Mouse (Mus musculus) myocyte (in vitro differentiated cells): ENCODE measurements at regions not wholly inside any gene's neighbourhood (a gene's known extent, or its start where the extent isn't known, plus 50 kb on each side); places are given as distances from the start of the nearest gene placed in this dataset.

Experiments
- H3K27me3 ChIP-seq: one replicate; pipeline ENCODE4 v1.6.1; 2011; ENCODE audit not compliant: control insufficient read depth, insufficient read depth, insufficient read length
- H3K36me3 ChIP-seq: one replicate; pipeline ENCODE4 v1.6.1; 2011; ENCODE audit not compliant: control insufficient read depth, insufficient read depth
- H3K4me2 ChIP-seq: one replicate; pipeline ENCODE4 v1.6.1; 2011; ENCODE audit warnings: low read depth, control low read depth
- H3K4me3 ChIP-seq: one replicate; pipeline ENCODE4 v1.5.1; 2011; ENCODE audit warnings: mild to moderate bottlenecking, control low read depth, moderate library complexity
- H3K79me2 ChIP-seq: one replicate; pipeline ENCODE4 v1.6.1; 2011; ENCODE audit not compliant: control insufficient read depth, insufficient read depth
- H3ac ChIP-seq: one replicate; pipeline ENCODE4 v1.6.1; 2011; ENCODE audit not compliant: control insufficient read depth, insufficient read length
- CEBPB ChIP-seq: IDR thresholded peaks from 2 replicates; pipeline ENCODE4 v1.6.1; 2011; ENCODE audit warnings: mild to moderate bottlenecking, moderate library complexity; ENCODE audit not compliant: poor library complexity, insufficient read depth, severe bottlenecking
- E2F4 ChIP-seq: IDR thresholded peaks from one replicate; pipeline ENCODE4 v1.6.1; 2011; ENCODE audit warnings: mild to moderate bottlenecking, control low read depth, moderate library complexity; ENCODE audit not compliant: insufficient read depth
- MAX ChIP-seq: IDR thresholded peaks from one replicate; pipeline ENCODE4 v1.6.1; 2011; ENCODE audit warnings: low read depth, mild to moderate bottlenecking, control low read depth
- MYOD1 ChIP-seq, 3 experiments: IDR thresholded peaks; one replicate each; pipeline ENCODE4 v1.6.1; 2011; ENCODE audit warnings: control low read depth in 2 of 3, low read depth in 2 of 3, mild to moderate bottlenecking in 2 of 3, moderate library complexity in 1 of 3; ENCODE audit not compliant: insufficient read length in 2 of 3, control insufficient read depth in 1 of 3
- MYOG ChIP-seq, 3 experiments: IDR thresholded peaks; one replicate each; pipeline ENCODE4 v1.6.1; 2011; ENCODE audit warnings: control low read depth in 2 of 3, low read depth in 2 of 3, mild to moderate bottlenecking in 2 of 3; ENCODE audit not compliant: insufficient read length in 2 of 3, control insufficient read depth in 1 of 3, insufficient read depth in 1 of 3
- POLR2A ChIP-seq: IDR thresholded peaks from one replicate; pipeline ENCODE4 v1.6.1; 2011; ENCODE audit warnings: low read depth, mild to moderate bottlenecking, control low read depth, moderate library complexity; ENCODE audit not compliant: insufficient read length
- POLR2AphosphoS2 ChIP-seq: IDR thresholded peaks from one replicate; pipeline ENCODE4 v1.6.1; 2011; ENCODE audit warnings: low read depth, control low read depth; ENCODE audit not compliant: insufficient read length
- REST ChIP-seq: IDR thresholded peaks from one replicate; pipeline ENCODE4 v1.6.1; 2011; ENCODE audit warnings: mild to moderate bottlenecking, control low read depth, moderate library complexity; ENCODE audit not compliant: insufficient read depth, insufficient read length
- SRF ChIP-seq: IDR thresholded peaks from one replicate; pipeline ENCODE4 v1.6.1; 2011; ENCODE audit warnings: low read depth; ENCODE audit not compliant: control insufficient read depth, insufficient read length
- TCF12 ChIP-seq: IDR thresholded peaks from one replicate; pipeline ENCODE4 v1.6.1; 2011; ENCODE audit warnings: mild to moderate bottlenecking, control low read depth; ENCODE audit not compliant: poor library complexity, insufficient read depth, severe bottlenecking
- TCF3 ChIP-seq: IDR thresholded peaks from one replicate; pipeline ENCODE4 v1.6.1; 2011; ENCODE audit warnings: low read depth, control low read depth; ENCODE audit not compliant: insufficient read length
- USF1 ChIP-seq: IDR thresholded peaks from one replicate; pipeline ENCODE4 v1.6.1; 2011; ENCODE audit warnings: low read depth, mild to moderate bottlenecking, control low read depth, moderate library complexity

- Histone ChIP-seq H3K27me3 (peaks cover 4% of the 10 kb centered on the region), H3K4me2 (no peak overlapping the region), H3K4me3 (no peak overlapping the region), H3K36me3 (no peaks in the 10 kb centered on the region), H3ac (no peak overlapping the region), H3K79me2 (no peaks in the 10 kb centered on the region)
- TF ChIP-seq SRF = no peak
- no peak for TF ChIP-seq MYOG (IDR thresholded peaks at IDR 0.05; ENCODE audit: control insufficient read depth in 1 of 3, insufficient read depth in 1 of 3, insufficient read length in 2 of 3, low read depth in 2 of 3)
Observed at GRCm38 (mm10) chr17:15182105-15182504, 140.8 kb upstream of the Gm3448 start.

DNA sequence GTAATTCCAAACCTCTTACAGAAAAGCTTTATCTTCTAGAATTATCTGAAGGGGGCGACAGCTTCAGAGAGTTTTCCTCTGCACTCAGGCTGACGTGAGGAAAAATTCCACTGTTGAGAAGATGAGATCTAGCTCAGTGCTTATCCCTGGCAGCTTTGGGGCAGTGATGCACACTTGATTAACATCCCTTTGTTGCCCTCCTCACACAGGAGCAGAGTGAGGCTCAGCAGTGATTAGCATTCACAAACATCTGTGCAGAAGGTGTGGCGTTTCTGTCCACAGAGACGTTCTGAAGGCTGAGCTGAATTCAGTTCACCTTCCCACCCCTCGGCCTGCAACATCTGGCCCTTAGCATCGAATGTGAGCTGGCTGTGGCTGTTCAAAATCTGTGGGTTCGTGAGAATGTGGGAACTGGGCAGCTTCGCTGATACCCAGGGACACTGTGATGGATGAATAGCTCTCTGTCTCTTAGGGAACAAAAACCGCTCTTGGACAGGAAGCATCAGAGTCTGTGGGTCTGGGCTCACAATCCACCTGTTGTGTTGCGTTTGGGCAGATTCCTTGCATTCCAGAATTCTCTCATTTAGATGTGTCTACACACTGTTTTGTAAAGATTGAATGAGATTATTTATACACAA is 139.0 kb upstream of the Gm3448 start:
- no peak overlapping the region for H3K4me3 ChIP-seq
- peaks cover 4% of the 10 kb centered on the region for H3K27me3 ChIP-seq
- TF ChIP-seq MAX (no peak), CEBPB (no peak), MYOD1 (IDR thresholded peaks at IDR 0.05; ENCODE audit: control insufficient read depth in 1 of 3, insufficient read length in 2 of 3, low read depth in 2 of 3) (peak in 1 of 3 experiments; percentile 42), REST (no peak), TCF3 (no peak), USF1 (no peak), MYOG (IDR thresholded peaks at IDR 0.05; ENCODE audit: control insufficient read depth in 1 of 3, insufficient read depth in 1 of 3, insufficient read length in 2 of 3, low read depth in 2 of 3) (no peak)
- H3K36me3 ChIP-seq = no peaks in the 10 kb centered on the region
- H3K79me2 ChIP-seq = no peaks in the 10 kb centered on the region
- no peak overlapping the region for H3ac ChIP-seq
- H3K4me2 ChIP-seq = no peak overlapping the region

GRCm38 (mm10) chr17:15179411-15179951 is 138.1 kb upstream of the Gm3448 start:
- no peak for TF ChIP-seq POLR2A
- no peak for TF ChIP-seq POLR2AphosphoS2
- peak; percentile 66 for TF ChIP-seq REST
- Histone ChIP-seq H3ac (no peak overlapping the region), H3K4me2 (no peak overlapping the region), H3K4me3 (no peak overlapping the region), H3K36me3 (no peaks in the 10 kb centered on the region), H3K27me3 (peaks cover 4% of the 10 kb centered on the region), H3K79me2 (no peaks in the 10 kb centered on the region)

DNA sequence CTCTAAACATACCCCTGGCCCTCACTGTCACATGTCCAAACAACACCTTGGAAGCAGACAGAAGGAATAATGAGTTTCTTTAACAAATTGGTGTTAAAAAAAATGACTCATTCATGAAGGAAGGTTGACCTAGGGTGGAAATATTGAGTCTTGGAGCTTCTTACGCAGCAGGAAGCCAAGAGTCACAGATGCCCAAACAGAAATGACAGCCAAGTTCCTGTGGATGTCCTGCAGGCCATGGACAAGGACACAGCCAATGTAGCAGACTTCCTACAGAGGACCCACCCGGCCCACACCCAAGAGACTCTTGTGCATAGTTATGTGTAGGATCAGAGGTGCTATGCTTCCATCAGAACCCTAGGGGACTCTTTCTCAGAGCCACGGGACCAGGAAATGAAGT is 136.1 kb upstream of the Gm3448 start:
- H3ac ChIP-seq = no peak overlapping the region
- no peaks in the 10 kb centered on the region for H3K79me2 ChIP-seq
- peaks cover 4% of the 10 kb centered on the region for H3K27me3 ChIP-seq
- no peaks in the 10 kb centered on the region for H3K36me3 ChIP-seq
- H3K4me3 ChIP-seq = no peak overlapping the region
- H3K4me2 ChIP-seq = no peak overlapping the region
- TF ChIP-seq POLR2A = no peak

- no peak for TF ChIP-seq CEBPB
- TF ChIP-seq POLR2A = no peak
- no peak for TF ChIP-seq MAX
- no peak for TF ChIP-seq TCF3
- TF ChIP-seq E2F4 = no peak
- TF ChIP-seq USF1 = no peak
- no peak for TF ChIP-seq MYOG (IDR thresholded peaks at IDR 0.05; ENCODE audit: control insufficient read depth in 1 of 3, insufficient read depth in 1 of 3, insufficient read length in 2 of 3, low read depth in 2 of 3)
- TF ChIP-seq SRF = no peak
- TF ChIP-seq REST = no peak
- no peak for TF ChIP-seq MYOD1 (IDR thresholded peaks at IDR 0.05; ENCODE audit: control insufficient read depth in 1 of 3, insufficient read length in 2 of 3, low read depth in 2 of 3)
- no peak for TF ChIP-seq POLR2AphosphoS2
- Histone ChIP-seq H3K4me3 (no peak overlapping the region), H3K36me3 (no peaks in the 10 kb centered on the region), H3K27me3 (peaks cover 4% of the 10 kb centered on the region), H3K4me2 (no peak overlapping the region), H3ac (no peak overlapping the region), H3K79me2 (no peaks in the 10 kb centered on the region)
Observed at GRCm38 (mm10) chr17:15174354-15174953, 133.1 kb upstream of the Gm3448 start.

GRCm38 (mm10) chr17:15167927-15168326 is 126.6 kb upstream of the Gm3448 start:
- no peak overlapping the region for H3K4me3 ChIP-seq
- no peaks in the 10 kb centered on the region for H3K79me2 ChIP-seq
- H3K27me3 ChIP-seq = no peaks in the 10 kb centered on the region
- no peaks in the 10 kb centered on the region for H3K36me3 ChIP-seq
- H3ac ChIP-seq = no peak overlapping the region
- no peak overlapping the region for H3K4me2 ChIP-seq
- TF ChIP-seq CEBPB = no peak
- TF ChIP-seq E2F4 = no peak
- no peak for TF ChIP-seq TCF12
- TF ChIP-seq USF1 = no peak
- TF ChIP-seq TCF3 = no peak
- TF ChIP-seq REST = no peak
- no peak for TF ChIP-seq MYOG (IDR thresholded peaks at IDR 0.05; ENCODE audit: control insufficient read depth in 1 of 3, insufficient read depth in 1 of 3, insufficient read length in 2 of 3, low read depth in 2 of 3)
- no peak for TF ChIP-seq MAX
- no peak for TF ChIP-seq SRF
- no peak for TF ChIP-seq MYOD1 (IDR thresholded peaks at IDR 0.05; ENCODE audit: control insufficient read depth in 1 of 3, insufficient read length in 2 of 3, low read depth in 2 of 3)
- TF ChIP-seq POLR2AphosphoS2 = no peak
